Mouse (Mus musculus): ENCODE results near the gene Spdya. TPM values are rescaled to one million over a fixed set of nuclear protein-coding genes. Genes with fewer than 3 reads are reported as not detected.
"Not testable (repeated sequence)": the region's sequence is repeated elsewhere in the genome, so short reads cannot be mapped to it uniquely, and the experiment has no call there.

Spdya gene
- under 1 TPM in 1 of 26 experiments, not detected in 25; 0.36 TPM for total RNA-seq (2018; cell fraction: chromatin; rRNA removed)
- under 1 TPM in 1 of 26 experiments, not detected in 25; 0.11 TPM for total RNA-seq (2018; cell fraction: cytosol; rRNA removed)
- under 1 TPM in 2 of 26 experiments, not detected in 24; 0.26 to 0.69 TPM for total RNA-seq (2018; cell fraction: nucleus; rRNA removed)
- 0.16 TPM in 1 of 3 replicates, not detected in the others for polyA plus RNA-seq (2018)

GRCm38 (mm10) chr17:71551757-71552451 is at the start of gene Spdya:
Gene Spdya (plus strand): TSS chr17:71552061.
- Histone ChIP-seq H3K27ac (no peak within 1 kb of the TSS), H3K4me3 (ENCODE audit: inconsistent target) (peak within 1 kb of the TSS; percentile 14; the same call in 1 of the 2 replicates), H3K79me2 (ENCODE audit: inconsistent target) (no peaks in the 10 kb centered on the region), H3K36me3 (ENCODE audit: inconsistent target) (no peaks in the 10 kb centered on the region)
- WGBS (ENCODE audit: missing documents) = 1% methylated on average over 60 of the region's 78 CpGs

DNA sequence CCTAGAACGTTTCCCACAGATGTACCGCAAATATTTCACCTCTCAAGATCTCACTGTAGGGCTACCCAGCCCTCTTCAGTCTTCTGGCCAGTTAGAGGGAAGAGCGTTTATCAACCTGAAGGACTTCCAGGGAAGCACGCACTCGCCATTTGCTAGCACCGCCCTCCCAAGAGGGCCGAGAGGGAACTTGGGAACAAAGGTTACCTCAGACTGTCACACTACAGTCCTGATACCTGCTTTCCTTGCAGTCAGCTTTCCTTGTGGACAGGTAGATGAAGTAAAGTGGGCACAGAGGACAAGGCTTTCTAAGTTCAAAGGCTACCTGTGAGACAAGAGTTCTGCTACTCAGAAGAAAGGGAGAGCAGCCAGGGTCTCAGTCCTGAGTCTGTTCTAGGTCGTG is 45.0 kb upstream of the Spdya start:
- 0 out of 2 replicates have a peak, but pooled peaks cover 4% of the 10 kb centered on the region for H3K36me3 ChIP-seq (ENCODE audit: inconsistent target)
- H3K27ac ChIP-seq = no peak overlapping the region
- no peak overlapping the region for H3K4me3 ChIP-seq (ENCODE audit: inconsistent target)
- 95% methylated on average over 8 of the region's 8 CpGs for WGBS (ENCODE audit: missing documents)
- no peaks in the 10 kb centered on the region for H3K79me2 ChIP-seq (ENCODE audit: inconsistent target)

GRCm38 (mm10) chr17:71510297-71510696 is 41.6 kb upstream of the Spdya start:
- Histone ChIP-seq H3K36me3 (ENCODE audit: inconsistent target) (0 out of 2 replicates have a peak, but pooled peaks cover 4% of the 10 kb centered on the region), H3K4me3 (ENCODE audit: inconsistent target) (no peak overlapping the region), H3K27ac (no peak overlapping the region), H3K79me2 (ENCODE audit: inconsistent target) (no peaks in the 10 kb centered on the region)
- WGBS (ENCODE audit: missing documents) = 96% methylated on average over 11 of the region's 11 CpGs

DNA sequence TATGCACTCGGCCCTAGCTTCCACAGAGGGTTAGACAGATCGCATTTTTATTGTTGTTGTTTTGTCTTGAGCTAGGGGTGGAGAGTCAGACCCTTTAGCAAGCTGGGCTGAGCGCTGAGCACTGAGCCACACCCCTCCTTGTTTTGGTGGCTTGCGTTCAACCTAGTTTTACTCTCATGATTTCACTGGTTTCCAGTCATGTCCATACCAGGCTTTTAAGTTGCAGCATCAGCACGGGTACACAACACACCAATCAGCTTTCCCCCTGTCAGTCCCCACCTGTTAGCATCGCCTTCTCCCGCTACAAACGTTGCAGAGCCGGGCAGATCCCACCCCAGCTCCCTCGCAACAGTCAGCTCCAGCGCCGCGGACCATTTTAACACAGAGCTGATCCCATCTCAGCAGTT is 25.6 kb upstream of the Spdya start:
- under 1% methylated on average over 13 of the region's 13 CpGs for WGBS (ENCODE audit: missing documents)
- Histone ChIP-seq H3K36me3 (ENCODE audit: inconsistent target) (no peaks in the 10 kb centered on the region), H3K4me3 (ENCODE audit: inconsistent target) (peak overlapping the region; percentile 95), H3K27ac (peak overlapping the region; percentile 87), H3K79me2 (ENCODE audit: inconsistent target) (peaks cover 41% of the 10 kb centered on the region)

GRCm38 (mm10) chr17:71526711-71527564 is 24.9 kb upstream of the Spdya start, which contains the start of gene Ndc80:
Gene Ndc80 (minus strand): TSS chr17:71526857.
- under 1% methylated on average over 66 of the region's 66 CpGs for WGBS (ENCODE audit: missing documents)
- peak within 1 kb of the TSS; percentile 95 for H3K4me3 ChIP-seq (ENCODE audit: inconsistent target)
- no peaks in the 10 kb centered on the region for H3K36me3 ChIP-seq (ENCODE audit: inconsistent target)
- peak within 1 kb of the TSS; percentile 87 for H3K27ac ChIP-seq
- H3K79me2 ChIP-seq (ENCODE audit: inconsistent target) = peaks cover 41% of the 10 kb centered on the region

DNA sequence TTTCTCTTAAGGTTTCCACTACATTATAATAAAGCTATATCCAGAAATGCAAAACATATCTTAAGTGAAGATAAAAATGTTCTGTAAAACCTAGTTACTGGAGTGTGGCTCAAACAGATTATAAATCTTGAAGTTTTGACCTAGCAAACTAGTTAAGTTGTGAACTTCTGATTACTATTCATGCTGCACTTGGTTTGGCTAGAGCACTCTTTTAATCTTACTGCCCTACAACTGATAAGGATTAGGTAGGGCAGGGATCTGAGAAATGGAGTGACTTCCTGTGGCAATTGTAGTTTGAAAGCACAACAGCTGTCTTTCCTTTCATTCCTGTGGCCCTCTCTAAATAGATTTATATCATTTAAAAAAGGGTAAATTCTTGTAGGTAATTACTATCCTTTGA is 23.8 kb upstream of the Spdya start:
- H3K4me3 ChIP-seq (ENCODE audit: inconsistent target) = no peak overlapping the region
- peaks cover 35% of the 10 kb centered on the region for H3K79me2 ChIP-seq (ENCODE audit: inconsistent target)
- H3K27ac ChIP-seq = no peak overlapping the region
- H3K36me3 ChIP-seq (ENCODE audit: inconsistent target) = no peaks in the 10 kb centered on the region

DNA sequence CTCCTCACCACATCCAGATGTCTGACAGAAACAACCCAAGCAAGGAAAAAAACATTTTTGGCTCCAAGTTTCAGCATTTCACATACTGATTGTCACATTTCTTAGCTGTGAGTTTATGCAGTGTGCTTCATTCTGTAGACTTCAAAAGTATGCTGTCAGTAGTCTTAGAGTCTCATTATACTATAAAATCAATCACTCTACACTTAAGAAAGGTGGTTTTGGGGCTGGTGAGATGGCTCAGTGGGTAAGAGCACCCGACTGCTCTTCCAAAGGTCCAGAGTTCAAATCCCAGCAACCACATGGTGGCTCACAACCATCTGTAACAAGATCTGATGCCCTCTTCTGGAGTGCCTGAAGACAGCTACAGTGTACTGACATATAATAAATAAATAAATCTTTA is 16.3 kb upstream of the Spdya start:
- not testable (repeated sequence) for H3K79me2 ChIP-seq (ENCODE audit: inconsistent target); H3K36me3 ChIP-seq (ENCODE audit: inconsistent target); H3K4me3 ChIP-seq (ENCODE audit: inconsistent target); H3K27ac ChIP-seq
- WGBS (ENCODE audit: missing documents) = no CpG with 5 or more reads among the region's 1 CpGs

DNA sequence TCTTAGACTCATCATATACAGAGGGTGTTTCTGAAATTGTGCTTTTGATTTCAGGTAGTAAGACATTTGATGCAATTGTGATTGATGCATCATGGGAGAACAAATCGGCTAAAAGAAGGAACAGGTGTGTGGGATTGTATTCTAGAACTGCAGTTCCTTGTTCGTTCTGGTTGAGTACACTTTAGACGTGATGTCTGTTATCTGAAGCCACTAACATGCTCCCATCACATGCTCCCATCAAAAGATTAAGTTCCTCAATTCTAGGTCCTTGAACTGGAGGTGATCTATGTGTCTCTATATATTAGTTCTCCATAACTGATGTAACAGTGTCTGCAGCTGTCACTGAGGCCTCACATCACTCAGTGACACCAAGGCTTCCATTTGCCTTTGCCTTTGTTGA is 14.7 kb upstream of the Spdya start:
- no peak overlapping the region for H3K27ac ChIP-seq
- no peaks in the 10 kb centered on the region for H3K79me2 ChIP-seq (ENCODE audit: inconsistent target)
- H3K4me3 ChIP-seq (ENCODE audit: inconsistent target) = no peak overlapping the region
- no peaks in the 10 kb centered on the region for H3K36me3 ChIP-seq (ENCODE audit: inconsistent target)
- WGBS (ENCODE audit: missing documents) = 91% methylated on average over 3 of the region's 3 CpGs

GRCm38 (mm10) chr17:71548586-71548985 is 3.3 kb upstream of the Spdya start:
- no peak overlapping the region for H3K4me3 ChIP-seq (ENCODE audit: inconsistent target)
- no peak overlapping the region for H3K27ac ChIP-seq
- no peaks in the 10 kb centered on the region for H3K36me3 ChIP-seq (ENCODE audit: inconsistent target)
- WGBS (ENCODE audit: missing documents) = no CpG with 5 or more reads among the region's 1 CpGs
- H3K79me2 ChIP-seq (ENCODE audit: inconsistent target) = no peaks in the 10 kb centered on the region

- Histone ChIP-seq H3K27ac (no peak overlapping the region), H3K4me3 (ENCODE audit: inconsistent target) (no peak overlapping the region), H3K79me2 (ENCODE audit: inconsistent target) (no peaks in the 10 kb centered on the region), H3K36me3 (ENCODE audit: inconsistent target) (no peaks in the 10 kb centered on the region)
- WGBS (ENCODE audit: missing documents) = 8% methylated on average over 6 of the region's 6 CpGs
Measured at GRCm38 (mm10) chr17:71551350-71551749, 511 bp upstream of the Spdya start.

- no peak overlapping the region for H3K27ac ChIP-seq
- WGBS (ENCODE audit: missing documents) = 14% methylated on average over 11 of the region's 11 CpGs
- H3K36me3 ChIP-seq (ENCODE audit: inconsistent target) = no peaks in the 10 kb centered on the region
- no peak overlapping the region for H3K4me3 ChIP-seq (ENCODE audit: inconsistent target)
- H3K79me2 ChIP-seq (ENCODE audit: inconsistent target) = no peaks in the 10 kb centered on the region
Measured at GRCm38 (mm10) chr17:71552901-71553300, 1.0 kb downstream of the Spdya start.

GRCm38 (mm10) chr17:71561631-71562030 is 9.8 kb downstream of the Spdya start:
- no peaks in the 10 kb centered on the region for H3K36me3 ChIP-seq (ENCODE audit: inconsistent target)
- H3K4me3 ChIP-seq (ENCODE audit: inconsistent target) = no peak overlapping the region
- H3K79me2 ChIP-seq (ENCODE audit: inconsistent target) = no peaks in the 10 kb centered on the region
- no peak overlapping the region for H3K27ac ChIP-seq

GRCm38 (mm10) chr17:71579176-71579705 is 27.4 kb downstream of the Spdya start:
- no peaks in the 10 kb centered on the region for H3K36me3 ChIP-seq (ENCODE audit: inconsistent target)
- H3K79me2 ChIP-seq (ENCODE audit: inconsistent target) = no peaks in the 10 kb centered on the region
- no peak overlapping the region for H3K27ac ChIP-seq
- H3K4me3 ChIP-seq (ENCODE audit: inconsistent target) = no peak overlapping the region
- 100% methylated on average over 1 of the region's 1 CpGs for WGBS (ENCODE audit: missing documents)

DNA sequence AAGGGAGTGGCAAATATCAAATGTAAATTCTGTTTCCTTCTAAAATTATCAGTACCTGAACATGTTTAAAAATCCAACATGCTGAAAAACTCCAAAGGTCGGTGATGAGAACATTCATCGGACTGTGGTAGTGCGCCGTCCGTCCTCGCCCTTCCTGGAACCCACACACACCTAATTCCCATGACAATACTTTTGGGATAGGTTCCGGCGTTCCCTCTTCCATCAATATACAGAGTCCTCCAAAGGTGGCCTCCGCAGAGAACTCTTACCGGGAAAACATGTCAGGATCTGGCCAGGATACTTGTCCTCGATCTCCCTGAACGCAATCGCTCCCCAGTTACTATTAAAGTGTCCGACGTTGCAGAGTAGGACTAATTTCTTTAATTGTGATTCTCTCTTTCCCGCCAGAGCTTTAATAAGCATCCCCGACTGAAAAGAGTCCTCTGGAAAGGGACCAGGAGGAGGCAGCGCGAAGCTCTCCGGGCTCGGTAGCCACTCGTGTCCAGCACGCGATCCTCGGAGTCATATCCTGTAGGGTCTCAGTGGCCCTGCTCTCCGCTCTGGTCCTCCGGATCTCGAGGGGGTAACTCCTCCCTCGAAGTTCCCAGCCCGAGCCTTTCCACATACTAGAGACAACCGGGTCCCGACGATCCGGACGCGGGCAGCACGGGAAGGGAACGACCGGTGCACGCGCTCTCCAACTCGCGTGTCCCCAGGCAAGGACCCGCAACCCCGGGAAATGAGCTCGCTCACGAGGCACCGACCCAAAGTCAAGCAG is 46.2 kb downstream of the Spdya start:
- Histone ChIP-seq H3K36me3 (ENCODE audit: inconsistent target) (no peaks in the 10 kb centered on the region), H3K79me2 (ENCODE audit: inconsistent target) (peaks cover 48% of the 10 kb centered on the region), H3K4me3 (ENCODE audit: inconsistent target) (peak overlapping the region; percentile 83), H3K27ac (peak overlapping the region; percentile 73)
- 1% methylated on average over 48 of the region's 48 CpGs for WGBS (ENCODE audit: missing documents)
